Mouse (Mus musculus): Measurements from ENCODE around the gene Arfgef2. TPM values are rescaled to one million over a fixed set of nuclear protein-coding genes. Genes with fewer than 3 reads are reported as not detected.
"Not testable (repeated sequence)": the region's sequence is repeated elsewhere in the genome, so short reads cannot be mapped to it uniquely, and the experiment has no call there.

Gene Arfgef2
- polyA plus RNA-seq, 1 experiment: 1.6 TPM

DNA sequence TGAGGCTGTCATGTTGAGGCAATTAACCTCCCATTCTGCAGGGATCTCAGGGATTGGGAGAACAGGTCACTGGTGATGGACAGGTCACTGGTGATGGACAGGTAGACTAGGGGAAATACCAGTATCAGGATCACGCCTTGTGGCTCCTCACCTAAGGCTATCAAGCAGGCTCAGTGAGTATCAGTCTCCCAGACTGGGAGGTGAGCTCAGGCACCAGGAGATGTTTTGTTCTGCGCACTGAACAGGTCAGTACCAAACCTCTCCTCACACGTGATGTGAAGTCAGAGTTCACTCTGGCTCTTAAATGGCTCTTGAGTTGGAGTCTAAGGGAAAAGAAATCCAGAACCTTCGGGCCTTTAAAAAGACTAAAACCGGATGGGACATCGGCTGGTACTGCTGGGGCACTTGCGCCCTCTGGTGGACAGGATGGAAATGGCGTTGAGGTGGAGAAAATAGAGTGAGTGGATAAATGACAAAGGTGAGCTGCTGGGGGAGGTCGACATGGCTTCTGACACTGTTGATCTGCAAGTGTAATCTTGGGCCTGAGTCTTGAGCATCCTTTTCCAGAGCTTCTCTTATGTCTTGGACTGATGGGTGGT lies 24.3 kb upstream of the Arfgef2 start:
- H3K27me3 ChIP-seq (replicated peaks): peaks cover 32% of the 10 kb centered on the region

DNA sequence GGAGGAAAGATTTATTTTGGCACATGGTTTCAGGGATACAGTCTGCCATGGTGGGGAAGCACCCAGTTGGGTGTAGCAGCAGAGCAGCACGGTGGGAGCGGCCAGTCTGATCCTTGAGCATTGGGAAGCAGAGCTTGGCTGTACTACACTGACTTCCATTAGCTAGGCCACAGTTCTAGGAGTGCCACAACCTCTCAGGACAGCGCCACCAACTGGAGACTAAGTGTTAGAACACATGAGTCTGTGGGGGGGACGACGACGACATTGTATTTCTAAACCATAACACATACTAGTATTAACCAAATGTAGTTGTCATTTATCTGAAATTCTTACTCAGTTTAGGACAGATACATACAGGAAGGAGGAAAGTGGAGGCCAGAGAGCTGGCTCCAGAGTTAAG lies 21.0 kb upstream of the Arfgef2 start:
- peaks cover 33% of the 10 kb centered on the region for H3K4me1 ChIP-seq
- TF ChIP-seq GATA1 (IDR thresholded peaks at IDR 0.05; ENCODE audit: borderline replicate concordance, low read length) (no peak), FLI1 (IDR thresholded peaks at IDR 0.05; ENCODE audit: low read length) (no peak)
- no peaks in the 10 kb centered on the region for H3K9me3 ChIP-seq
- H3K36me3 ChIP-seq (replicated peaks; ENCODE audit: low read length): no peaks in the 10 kb centered on the region
- no peak overlapping the region for H3K4me3 ChIP-seq (replicated peaks)
- H3K27me3 ChIP-seq (replicated peaks): peaks cover 17% of the 10 kb centered on the region

More for the DNA sequence above, 24.3 kb upstream of the Arfgef2 start:
- Histone ChIP-seq H3K4me3 (replicated peaks) (peak overlapping the region; percentile 31), H3K9me3 (no peaks in the 10 kb centered on the region), H3K36me3 (replicated peaks; ENCODE audit: low read length) (no peaks in the 10 kb centered on the region), H3K4me1 (peaks cover 22% of the 10 kb centered on the region)
- TF ChIP-seq FLI1 (IDR thresholded peaks at IDR 0.05; ENCODE audit: low read length): no peak

DNA sequence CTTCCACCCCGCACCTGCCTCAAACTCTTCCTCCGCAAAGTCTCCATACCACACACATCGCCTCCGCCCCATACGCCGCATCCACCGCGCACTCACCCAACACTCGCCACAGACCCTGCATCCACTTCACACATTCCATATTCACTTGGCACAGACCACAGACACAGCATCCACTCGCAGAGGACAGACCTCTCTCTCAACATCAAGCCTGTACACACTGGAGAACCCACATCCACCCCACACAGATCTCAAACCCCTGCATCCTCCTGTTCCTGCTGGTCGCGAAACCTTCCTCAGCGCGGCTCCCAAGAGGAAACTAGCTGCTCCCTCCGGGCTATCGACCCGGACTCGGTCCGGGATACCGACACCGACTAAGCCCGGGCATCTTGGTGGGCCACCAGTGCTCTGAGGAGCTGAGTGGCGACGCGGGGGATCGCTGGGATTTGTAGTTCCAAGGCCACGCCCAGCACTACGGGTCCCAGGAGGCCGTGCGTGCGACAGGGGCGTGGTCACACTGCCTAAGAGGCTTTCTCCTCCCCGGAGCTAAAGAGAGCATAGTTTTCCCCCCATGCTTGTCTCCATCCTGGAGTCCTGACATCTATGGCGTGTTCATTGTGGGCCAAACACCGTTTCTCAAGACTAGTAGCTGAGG lies 18.9 kb upstream of the Arfgef2 start:
- TF ChIP-seq GATA1 (IDR thresholded peaks at IDR 0.05; ENCODE audit: borderline replicate concordance, low read length) (no peak), FLI1 (IDR thresholded peaks at IDR 0.05; ENCODE audit: low read length) (no peak)
- H3K9me3 ChIP-seq: no peaks in the 10 kb centered on the region
- peaks cover 5% of the 10 kb centered on the region for H3K27me3 ChIP-seq (replicated peaks)
- H3K4me1 ChIP-seq: peaks cover 28% of the 10 kb centered on the region
- H3K4me3 ChIP-seq (replicated peaks): peak overlapping the region; percentile 98
- no peaks in the 10 kb centered on the region for H3K36me3 ChIP-seq (replicated peaks; ENCODE audit: low read length)

- TF ChIP-seq GATA1 (IDR thresholded peaks at IDR 0.05; ENCODE audit: borderline replicate concordance, low read length): no peak
- no peak for TF ChIP-seq FLI1 (IDR thresholded peaks at IDR 0.05; ENCODE audit: low read length)
- no peak overlapping the region for H3K4me3 ChIP-seq (replicated peaks)
- peaks cover 26% of the 10 kb centered on the region for H3K4me1 ChIP-seq
- H3K36me3 ChIP-seq (replicated peaks; ENCODE audit: low read length): peaks cover 10% of the 10 kb centered on the region
- H3K27me3 ChIP-seq (replicated peaks): no peaks in the 10 kb centered on the region
- no peaks in the 10 kb centered on the region for H3K9me3 ChIP-seq
Observed at GRCm38 (mm10) chr2:166791738-166792137, 13.7 kb upstream of the Arfgef2 start.

DNA sequence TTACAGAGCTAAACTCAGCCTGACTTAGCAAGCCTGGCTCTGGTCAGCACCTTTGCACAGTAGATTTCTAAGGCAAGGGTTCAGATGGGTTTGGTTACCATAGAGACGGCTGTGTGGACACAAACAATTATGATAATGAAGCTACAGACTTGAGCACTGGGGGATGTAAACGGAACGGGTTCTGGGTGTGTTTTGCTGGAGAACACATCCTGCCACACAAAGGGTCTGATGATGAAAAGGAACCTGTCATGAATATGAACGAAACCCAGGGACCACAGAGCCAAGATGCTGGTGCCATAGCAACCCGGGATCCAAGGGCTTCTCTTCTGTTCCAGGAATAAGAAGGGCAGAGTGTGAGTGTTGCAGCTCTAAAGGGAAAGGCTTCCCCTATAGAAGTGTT lies 13.0 kb upstream of the Arfgef2 start, which contains the start of gene Trp53rkb:
TSS of gene Trp53rkb (plus strand) at position 177 of the 400 bp plus-strand sequence.
- Histone ChIP-seq H3K9me3 (no peaks in the 10 kb centered on the region), H3K4me3 (replicated peaks) (peak within 1 kb of the TSS; percentile 91)
- TF ChIP-seq FLI1 (IDR thresholded peaks at IDR 0.05; ENCODE audit: low read length) (no peak), GATA1 (IDR thresholded peaks at IDR 0.05; ENCODE audit: borderline replicate concordance, low read length) (no peak)

DNA sequence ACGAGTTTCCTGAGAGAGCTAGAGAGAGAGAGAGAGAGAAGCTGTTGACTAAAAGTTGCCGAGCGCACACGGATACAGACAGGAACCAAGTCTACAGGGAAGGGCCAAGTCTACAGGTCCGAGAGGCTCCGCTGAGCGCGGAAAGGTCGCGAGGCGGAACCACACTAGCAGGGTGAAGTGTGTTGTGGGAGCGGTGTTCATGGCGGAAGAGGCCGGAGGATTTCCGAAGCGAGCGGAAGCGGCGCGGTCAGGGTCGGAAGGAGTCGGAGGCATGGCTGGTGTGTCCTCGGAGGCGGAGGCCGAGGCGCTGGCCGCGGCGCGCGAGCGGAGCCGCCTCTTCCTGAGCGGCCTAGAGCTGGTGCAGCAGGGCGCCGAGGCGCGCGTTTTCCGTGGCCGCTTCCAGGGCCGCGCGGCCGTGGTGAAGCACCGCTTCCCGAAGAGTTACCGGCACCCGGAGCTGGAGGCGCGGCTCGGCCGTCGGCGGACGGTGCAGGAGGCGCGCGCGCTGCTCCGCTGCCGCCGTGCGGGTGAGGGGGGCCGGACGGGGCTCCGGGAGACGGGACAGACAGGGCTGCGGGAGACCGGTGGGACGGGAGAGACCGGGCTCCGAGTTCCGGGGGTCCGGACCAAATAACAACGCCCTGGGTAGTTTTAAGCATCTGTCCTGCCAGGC lies 11.7 kb upstream of the Arfgef2 start:
- not testable (repeated sequence) for H3K9me3 ChIP-seq; H3K27me3 ChIP-seq (replicated peaks)
- Histone ChIP-seq H3K36me3 (replicated peaks; ENCODE audit: low read length) (peaks cover 29% of the 10 kb centered on the region), H3K4me1 (peaks cover 22% of the 10 kb centered on the region), H3K4me3 (replicated peaks) (peak overlapping the region; percentile 91)
- TF ChIP-seq FLI1 (IDR thresholded peaks at IDR 0.05; ENCODE audit: low read length): 0 out of 2 replicates have a peak, but pooled peaks have one; percentile 10

More for the DNA sequence above, 13.0 kb upstream of the Arfgef2 start, which contains the start of gene Trp53rkb:
- H3K4me1 ChIP-seq: peaks cover 22% of the 10 kb centered on the region
- H3K36me3 ChIP-seq (replicated peaks; ENCODE audit: low read length): peaks cover 16% of the 10 kb centered on the region
- H3K27me3 ChIP-seq (replicated peaks): no peaks in the 10 kb centered on the region

DNA sequence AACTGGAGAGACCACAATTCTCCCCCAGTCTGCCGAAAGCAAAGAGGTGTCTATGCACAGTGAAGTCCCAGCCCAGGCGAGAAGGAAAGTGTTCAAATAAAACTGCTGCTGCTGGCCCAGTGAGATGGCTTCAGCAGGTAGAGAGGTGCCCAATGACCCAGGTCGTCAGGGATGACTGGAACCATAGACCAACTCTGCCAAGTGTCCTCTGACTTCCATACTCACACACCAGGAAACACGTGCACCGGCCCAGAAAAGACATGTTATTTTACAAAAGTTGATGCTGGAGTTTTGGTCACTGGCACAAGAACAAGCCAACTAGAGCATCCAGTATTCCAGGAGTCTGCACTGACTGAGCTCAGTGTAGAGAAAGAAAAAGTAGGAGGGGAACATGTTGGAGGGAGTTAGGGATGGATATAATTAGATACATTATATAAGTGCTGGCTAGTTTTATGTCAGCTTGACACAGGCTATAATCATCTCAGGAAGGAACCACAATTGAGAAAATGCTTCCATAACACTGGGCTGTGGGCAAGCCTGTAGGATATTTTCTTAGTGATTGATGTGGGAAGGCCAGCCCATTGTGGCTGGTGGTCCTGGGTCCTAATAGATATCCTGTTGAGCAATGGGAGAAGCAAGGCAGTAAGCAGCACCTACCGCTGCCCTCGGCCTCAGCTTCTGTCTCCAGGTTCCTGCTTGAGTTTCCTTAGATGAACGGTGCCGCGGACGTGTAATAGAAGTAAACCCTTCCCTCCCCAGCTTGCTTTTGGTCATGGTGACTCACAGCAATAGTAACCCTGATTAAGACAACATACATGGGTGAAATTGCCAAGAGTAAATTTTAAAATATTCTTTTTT lies 5.5 kb upstream of the Arfgef2 start:
- no peak for TF ChIP-seq FLI1 (IDR thresholded peaks at IDR 0.05; ENCODE audit: low read length)
- no peak for TF ChIP-seq GATA1 (IDR thresholded peaks at IDR 0.05; ENCODE audit: borderline replicate concordance, low read length)
- H3K36me3 ChIP-seq (replicated peaks; ENCODE audit: low read length): peaks cover 29% of the 10 kb centered on the region
- peaks cover 39% of the 10 kb centered on the region for H3K4me1 ChIP-seq
- no peaks in the 10 kb centered on the region for H3K9me3 ChIP-seq
- no peak overlapping the region for H3K4me3 ChIP-seq (replicated peaks)
- no peaks in the 10 kb centered on the region for H3K27me3 ChIP-seq (replicated peaks)

DNA sequence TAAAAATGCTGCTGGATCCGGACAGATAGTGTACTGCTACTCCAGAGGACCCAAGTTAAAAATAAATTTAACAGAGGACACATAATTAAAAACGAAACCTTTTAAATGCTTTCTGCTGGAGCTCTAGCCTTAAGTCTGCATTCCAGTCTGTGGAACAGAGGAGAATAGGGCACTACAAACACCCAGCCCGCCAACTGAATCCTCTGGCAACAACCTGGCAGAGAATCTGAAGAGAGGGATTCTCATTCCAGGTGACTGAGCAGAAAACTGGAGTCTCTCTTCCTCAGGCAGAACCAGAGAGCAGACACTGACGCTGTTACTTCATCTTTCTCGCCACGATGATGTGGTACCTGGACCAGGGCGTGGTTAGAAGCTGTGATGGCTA lies 4.9 kb upstream of the Arfgef2 start:
- no peak for TF ChIP-seq GATA1 (IDR thresholded peaks at IDR 0.05; ENCODE audit: borderline replicate concordance, low read length)
- TF ChIP-seq FLI1 (IDR thresholded peaks at IDR 0.05; ENCODE audit: low read length): no peak
- Histone ChIP-seq H3K9me3 (no peaks in the 10 kb centered on the region), H3K4me1 (peaks cover 38% of the 10 kb centered on the region), H3K27me3 (replicated peaks) (no peaks in the 10 kb centered on the region), H3K4me3 (replicated peaks) (no peak overlapping the region), H3K36me3 (replicated peaks; ENCODE audit: low read length) (peaks cover 29% of the 10 kb centered on the region)

GRCm38 (mm10) chr2:166801436-166801835 lies 4.0 kb upstream of the Arfgef2 start:
- Histone ChIP-seq H3K27me3 (replicated peaks) (no peaks in the 10 kb centered on the region), H3K9me3 (no peaks in the 10 kb centered on the region), H3K36me3 (replicated peaks; ENCODE audit: low read length) (peaks cover 22% of the 10 kb centered on the region), H3K4me3 (replicated peaks) (no peak overlapping the region), H3K4me1 (peaks cover 43% of the 10 kb centered on the region)
- TF ChIP-seq FLI1 (IDR thresholded peaks at IDR 0.05; ENCODE audit: low read length) (no peak), GATA1 (IDR thresholded peaks at IDR 0.05; ENCODE audit: borderline replicate concordance, low read length) (no peak)
